Mouse (Mus musculus) spleen, adult 2 months (tissue): ENCODE data around the gene Usp38.

Experiments used
- CTCF ChIP-seq: fragments of 200-500 bp; IDR thresholded peaks from 2 replicates; pipeline ENCODE4 v1.5.1; 2011; ENCODE audit warnings: mild to moderate bottlenecking, inconsistent platforms; ENCODE audit not compliant: insufficient read depth, insufficient read length, insufficient replicate concordance; ENCODE audit errors: extremely low read depth
- POLR2A ChIP-seq: fragments of 200-500 bp; IDR thresholded peaks from 2 replicates; pipeline ENCODE4 v1.6.1; 2011; ENCODE audit warnings: low read depth, low read length, inconsistent platforms

GRCm38 (mm10) chr8:80943742-80944141 lies 71.0 kb downstream of the Usp38 start:
- TF ChIP-seq CTCF = no peak
- no peak for TF ChIP-seq POLR2A
